In genomic region chr15:102761745-102762378, GRCm38 (mm10) we compare ENCODE assay signal across 8 mouse cellular contexts. TPM values are rescaled to one million over a fixed set of nuclear protein-coding genes. Genes with fewer than 3 reads are reported as not detected.
A peak's percentile ranks its signal among the peaks of the same experiment; 100 is the strongest.
DNase-seq lines count a peak whose midpoint lies in the region; ATAC-seq and TF ChIP-seq lines count a peak whose summit lies in the region.

No protein-coding gene starts in this region.

- no peak for TF ChIP-seq POLR2A in heart, adult 2 months (IDR thresholded peaks at IDR 0.05; ENCODE audit: insufficient read depth, low read depth, low read length)

- WGBS in heart, adult 2 months: 12% methylated on average over 7 of the region's 7 CpGs
- 7% methylated on average over 6 of the region's 7 CpGs for WGBS in heart, embryonic 12.5 days

- peaks cover 5% of the 10 kb centered on the region; the same call in 1 of the 2 replicates for H3K9me3 ChIP-seq in heart, embryonic 12.5 days (replicated peaks)

- H3K79me2 ChIP-seq in heart, adult 2 months (replicated peaks; ENCODE audit: control insufficient read depth, insufficient read depth, low read length): no peaks in the 10 kb centered on the region

- no peak overlapping the region for H3K27ac ChIP-seq in heart, adult 2 months
- no peak overlapping the region for H3K27ac ChIP-seq in heart, embryonic 12.5 days (ENCODE audit: poor library complexity, severe bottlenecking)

- H3K4me1 ChIP-seq in heart, adult 2 months (ENCODE audit: control insufficient read depth, insufficient read depth, low read length): no peaks in the 10 kb centered on the region
- no peaks in the 10 kb centered on the region for H3K4me1 ChIP-seq in heart, embryonic 12.5 days (replicated peaks)

- peak in 1 of 2 experiments; percentile 20 for DNase-seq in heart, adult 2 months
- peak; percentile 63 for DNase-seq in Muller cell, postnatal 12 days (ENCODE audit: inconsistent ontology term)
- peak; percentile 45 to 50 for DNase-seq in cerebellum, postnatal 36 days
- peak; percentile 33 to 34 for DNase-seq in heart, postnatal 36 days
- peak; percentile 73 to 82 for DNase-seq in kidney, postnatal 4 days
- DNase-seq in lung, postnatal 4 days: peak; percentile 60 to 61
- peak; percentile 54 for DNase-seq in right cerebral cortex, postnatal 14 days

- intact Hi-C loops in heart, adult 2 months (cut with DNase I): loop anchor here (5.0 kb wide), 2 partner anchors 210 to 415 kb away; no protein-coding TSS in a partner anchor
- intact Hi-C loops in heart, postnatal 36 days (cut with DNase I): loop anchor here (5.0 to 10.0 kb wide), 4 partner anchors 210 to 410 kb away; no protein-coding TSS in a partner anchor

- no peak overlapping the region for H3K4me3 ChIP-seq in heart, adult 2 months
- no peak overlapping the region for H3K4me3 ChIP-seq in heart, embryonic 12.5 days

- H3K4me2 ChIP-seq in heart, embryonic 12.5 days: no peak overlapping the region

- H3K9ac ChIP-seq in heart, adult 2 months (ENCODE audit: low read depth, low read length): no peak overlapping the region
- H3K9ac ChIP-seq in heart, embryonic 12.5 days: no peak overlapping the region

- H3K27me3 ChIP-seq in heart, adult 2 months (ENCODE audit: control insufficient read depth, insufficient read depth, low read length): peaks cover 6% of the 10 kb centered on the region
- H3K27me3 ChIP-seq in heart, embryonic 12.5 days (replicated peaks): peaks cover 80% of the 10 kb centered on the region

- ATAC-seq in heart, embryonic 12.5 days (ENCODE audit: insufficient number of reproducible peaks, low FRiP score): no peak; the same call in 1 of the 2 replicates

- TF ChIP-seq EP300 in heart, adult 2 months (IDR thresholded peaks at IDR 0.05; ENCODE audit: insufficient read depth, low read depth, low read length): 0 out of 2 replicates have a peak, but pooled peaks have one; percentile 23

- peak; percentile 63 for TF ChIP-seq CTCF in heart, adult 2 months (IDR thresholded peaks at IDR 0.05)

- no peaks in the 10 kb centered on the region for H3K36me3 ChIP-seq in heart, adult 2 months (ENCODE audit: control insufficient read depth, insufficient read depth, low read length)
- H3K36me3 ChIP-seq in heart, embryonic 12.5 days: no peaks in the 10 kb centered on the region

RNA-seq across cellular contexts. Expression of gene Calcoco1, which starts 39.9 kb away (rescaled TPM):
- 100 to 1,000 TPM in 1 of 2 experiments, 10 to 100 TPM in 1; 98.0 to 124 TPM for total RNA-seq in heart, adult 2 months (2021)
- 108 and 133 TPM in 2 replicates for polyA plus RNA-seq in heart, adult 2 months (2012; rRNA removed)
- polyA plus RNA-seq in heart, embryonic 12.5 days (2016; fragmentation: Nextera tagmentation; extraction: Ambion mirVana): 55.1 and 55.3 TPM in 2 replicates
- total RNA-seq in heart, postnatal 36 days (2021): 100 to 1,000 TPM; 111 to 137 TPM
